Mouse (Mus musculus): ENCODE data around the gene Tpd52l2.

- TF ChIP-seq POLR2A (IDR thresholded peaks at IDR 0.05; ENCODE audit: low read depth, low read length) (no peak), CTCF (IDR thresholded peaks at IDR 0.05; ENCODE audit: extremely low read depth, insufficient read depth, insufficient read length, insufficient replicate concordance) (no peak)
These were observed 5.3 kb upstream of the Tpd52l2 start for GRCm38 (mm10) chr2:181491432-181492205.
